Comparison of ENCODE assay signal across 23 mouse cellular contexts in the genomic region with DNA sequence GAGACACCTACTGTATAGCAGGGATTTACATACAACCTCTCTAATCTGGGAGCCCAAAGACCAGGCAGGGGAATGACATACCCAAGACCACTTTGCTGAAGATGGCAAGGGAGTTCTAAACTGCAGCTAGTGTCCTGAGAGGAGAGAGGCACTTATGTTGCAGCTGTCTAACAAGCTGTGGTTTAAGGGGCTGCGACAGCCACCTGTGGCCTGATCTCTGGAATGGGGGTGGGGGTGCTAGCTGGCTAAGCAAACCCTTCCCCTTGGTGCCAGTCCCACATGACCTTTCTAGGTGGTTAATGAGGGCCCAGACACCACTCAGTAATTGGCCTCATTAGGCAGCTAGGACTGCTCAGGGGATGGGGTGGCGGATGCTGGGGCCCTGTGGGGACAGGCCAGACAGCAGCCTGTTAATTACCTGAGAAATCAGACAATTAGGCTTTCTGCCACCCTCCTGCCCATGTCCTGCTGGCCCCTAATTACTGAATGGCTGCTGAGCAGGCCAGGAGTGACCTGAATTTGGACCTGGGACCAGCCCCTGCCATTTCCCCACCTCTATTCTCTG. TPM values are rescaled to one million over a fixed set of nuclear protein-coding genes. Genes with fewer than 3 reads are reported as not detected.
DNase-seq lines count a peak whose midpoint lies in the region; ATAC-seq and TF ChIP-seq lines count a peak whose summit lies in the region.
"Had no signal": no experiment of that assay in that cellular context is flagged by ENCODE, and none has a peak within 500 bp of the region (broad histone marks: within the 10 kb centered on the region; RNA-seq: fewer than 3 reads in every experiment).

No protein-coding gene starts in this region.

- H3K4me3 ChIP-seq in gastrocnemius, adult 2 months: no peak overlapping the region
- H3K4me3 ChIP-seq in forebrain, embryonic 14.5 days (ENCODE audit: low read depth, low read length): no peak overlapping the region
- H3K4me3 ChIP-seq: heart, adult 2 months; hindbrain, embryonic 12.5 days; midbrain, embryonic 12.5 days; neural tube, embryonic 12.5 days; stomach, embryonic 15.5 days had no signal

- DNase-seq in gastrocnemius, adult 2 months: no peak
- no peak for DNase-seq in gastrocnemius, adult 8-10 months (ENCODE audit: low spot score in 2 of 2)
- DNase-seq in brain, embryonic 14.5 days (ENCODE audit: low read depth): peak; percentile 79
- DNase-seq in forebrain, embryonic 14.5 days (ENCODE audit: low spot score): peak; percentile 47
- peak; percentile 71 for DNase-seq in retina, embryonic 14.5 days (ENCODE audit: low spot score)
- no peak for DNase-seq in thymus, postnatal 4 days
- DNase-seq in gastrocnemius, postnatal 36 days: no peak
- DNase-seq: adrenal gland, adult 2 months; cerebellum, adult 9-10 months; gastrocnemius, postnatal 14 days; heart, adult 2 months; kidney, adult 2 months; kidney, postnatal 10 days; layer of hippocampus, postnatal 36 days; left cerebral cortex, postnatal 4 days; thymus, adult 18-20 months had no signal

- no peak overlapping the region for H3K9ac ChIP-seq in forebrain, embryonic 14.5 days (ENCODE audit: low read length)
- H3K9ac ChIP-seq: hindbrain, embryonic 12.5 days; midbrain, embryonic 12.5 days; neural tube, embryonic 12.5 days; stomach, embryonic 15.5 days had no signal

- H3K36me3 ChIP-seq in forebrain, embryonic 14.5 days (ENCODE audit: control insufficient read depth, insufficient read depth, low read length): no peaks in the 10 kb centered on the region
- H3K36me3 ChIP-seq: hindbrain, embryonic 12.5 days; liver, embryonic 15.5 days; midbrain, embryonic 12.5 days; neural tube, embryonic 12.5 days; stomach, embryonic 15.5 days had no signal

- peak; percentile 52 for ATAC-seq in forebrain, embryonic 14.5 days
- ATAC-seq: lung, postnatal 0 days had no signal

- H3K4me2 ChIP-seq in forebrain, embryonic 14.5 days (ENCODE audit: low read length): no peak overlapping the region
- H3K4me2 ChIP-seq: hindbrain, embryonic 12.5 days; midbrain, embryonic 12.5 days; neural tube, embryonic 12.5 days; stomach, embryonic 15.5 days had no signal

- no peak for TF ChIP-seq POLR2A in brain, embryonic 14.5 days (IDR thresholded peaks at IDR 0.05; ENCODE audit: borderline replicate concordance, extremely low read depth, insufficient read depth, insufficient read length, poor library complexity, severe bottlenecking)

- H3K4me1 ChIP-seq in forebrain, embryonic 14.5 days (ENCODE audit: control insufficient read depth, insufficient read depth, low read length): 0 out of 2 replicates have a peak, but pooled peaks cover 5% of the 10 kb centered on the region
- H3K4me1 ChIP-seq: neural tube, embryonic 12.5 days had no signal

- whole genome bisulfite sequencing in forebrain, embryonic 14.5 days: 8% methylated on average over 2 of the region's 2 CpGs

- intact Hi-C loops in gastrocnemius, adult 2 months (cut with DNase I): no loop called here
- intact Hi-C loops in gastrocnemius, postnatal 36 days (cut with DNase I): loop anchor here (2.0 kb wide), 1 partner anchor 39 kb away; no protein-coding TSS in a partner anchor

- H3K27ac ChIP-seq in gastrocnemius, adult 2 months: peak overlapping the region; percentile 77
- no peak overlapping the region for H3K27ac ChIP-seq in forebrain, embryonic 14.5 days (ENCODE audit: low read depth, low read length)
- H3K27ac ChIP-seq: heart, adult 2 months; hindbrain, embryonic 12.5 days; midbrain, embryonic 12.5 days; neural tube, embryonic 12.5 days; stomach, embryonic 15.5 days had no signal

- no peaks in the 10 kb centered on the region for H3K27me3 ChIP-seq in forebrain, embryonic 14.5 days (replicated peaks; ENCODE audit: control insufficient read depth, insufficient read depth, low read length)
- H3K27me3 ChIP-seq: hindbrain, embryonic 12.5 days; liver, embryonic 15.5 days; midbrain, embryonic 12.5 days; neural tube, embryonic 12.5 days; stomach, embryonic 15.5 days had no signal

- 0 out of 2 replicates have a peak, but pooled peaks cover 2% of the 10 kb centered on the region for H3K9me3 ChIP-seq in forebrain, embryonic 14.5 days (replicated peaks; ENCODE audit: control insufficient read depth, low read length)
- H3K9me3 ChIP-seq: hindbrain, embryonic 12.5 days; liver, embryonic 15.5 days; midbrain, embryonic 12.5 days; stomach, embryonic 15.5 days had no signal

- no peak for TF ChIP-seq CTCF in gastrocnemius, adult 2 months (IDR thresholded peaks at IDR 0.05)
- TF ChIP-seq CTCF in brain, embryonic 14.5 days (IDR thresholded peaks at IDR 0.05; ENCODE audit: borderline replicate concordance, extremely low read depth, insufficient read depth, insufficient read length): no peak

RNA-seq across cellular contexts. Expression of gene Rpl29, which starts 19.1 kb away (rescaled TPM):
- total RNA-seq in gastrocnemius, adult 2 months (2021): 100 to 1,000 TPM; 253 to 301 TPM
- 100 to 1,000 TPM; 259 to 320 (median 274) TPM for total RNA-seq in gastrocnemius, adult 8-10 months (2022)
- polyA plus RNA-seq in brain, embryonic 14.5 days (2012; rRNA removed): 747 and 913 TPM in 2 replicates
- 718 and 924 TPM in 2 replicates for polyA plus RNA-seq in forebrain, embryonic 14.5 days (2014; fragmentation: Nextera tagmentation; extraction: Ambion mirVana)
- 100 to 1,000 TPM; 218 to 266 TPM for total RNA-seq in gastrocnemius, postnatal 36 days (2021)

RNA-seq across cellular contexts. Expression of gene Acy1, which starts 28.0 kb away (rescaled TPM):
- total RNA-seq in gastrocnemius, adult 2 months (2021): 10 to 100 TPM in 1 of 2 experiments, 1 to 10 TPM in 1; 8.2 to 14.9 TPM
- 10 to 100 TPM in 2 of 4 experiments, 1 to 10 TPM in 2; 6.2 to 13.0 (median 9.1) TPM for total RNA-seq in gastrocnemius, adult 8-10 months (2022)
- polyA plus RNA-seq in brain, embryonic 14.5 days (2012; rRNA removed): 14.9 and 15.7 TPM in 2 replicates
- 29.4 and 36.8 TPM in 2 replicates for polyA plus RNA-seq in forebrain, embryonic 14.5 days (2014; fragmentation: Nextera tagmentation; extraction: Ambion mirVana)
- 10 to 100 TPM in 1 of 2 experiments, 1 to 10 TPM in 1; 9.0 to 12.3 TPM for total RNA-seq in gastrocnemius, postnatal 36 days (2021)

RNA-seq across cellular contexts. Expression of gene Abhd14b, which starts 37.1 kb away (rescaled TPM):
- 1 to 10 TPM; 4.8 to 6.1 TPM for total RNA-seq in gastrocnemius, adult 2 months (2021)
- 1 to 10 TPM; 2.1 to 3.8 (median 3.3) TPM for total RNA-seq in gastrocnemius, adult 8-10 months (2022)
- 12.8 and 20.4 TPM in 2 replicates for polyA plus RNA-seq in brain, embryonic 14.5 days (2012; rRNA removed)
- polyA plus RNA-seq in forebrain, embryonic 14.5 days (2014; fragmentation: Nextera tagmentation; extraction: Ambion mirVana): 5.5 and 5.9 TPM in 2 replicates
- total RNA-seq in gastrocnemius, postnatal 36 days (2021): 1 to 10 TPM; 3.5 to 4.5 TPM

RNA-seq across cellular contexts. Expression of gene Abhd14a, which starts 37.3 kb away (rescaled TPM):
- total RNA-seq in gastrocnemius, adult 2 months (2021): 10 to 100 TPM; 15.9 to 19.8 TPM
- 10 to 100 TPM; 15.2 to 17.8 (median 16.7) TPM for total RNA-seq in gastrocnemius, adult 8-10 months (2022)
- 59.1 and 68.9 TPM in 2 replicates for polyA plus RNA-seq in brain, embryonic 14.5 days (2012; rRNA removed)
- 51.9 and 60.2 TPM in 2 replicates for polyA plus RNA-seq in forebrain, embryonic 14.5 days (2014; fragmentation: Nextera tagmentation; extraction: Ambion mirVana)
- total RNA-seq in gastrocnemius, postnatal 36 days (2021): 10 to 100 TPM; 14.6 to 15.7 TPM
- total RNA-seq: monocyte, adult 5-6 weeks had no signal

RNA-seq across cellular contexts. Expression of gene Dusp7, which starts 41.7 kb away (rescaled TPM):
- 10 to 100 TPM; 26.6 to 34.6 TPM for total RNA-seq in gastrocnemius, adult 2 months (2021)
- 10 to 100 TPM; 15.4 to 53.2 (median 35.0) TPM for total RNA-seq in gastrocnemius, adult 8-10 months (2022)
- 41.5 and 50.3 TPM in 2 replicates for polyA plus RNA-seq in brain, embryonic 14.5 days (2012; rRNA removed)
- 10.2 and 11.3 TPM in 2 replicates for polyA plus RNA-seq in forebrain, embryonic 14.5 days (2014; fragmentation: Nextera tagmentation; extraction: Ambion mirVana)
- 10 to 100 TPM; 24.9 to 28.3 TPM for total RNA-seq in gastrocnemius, postnatal 36 days (2021)

Comparison
In these comparisons a context has a peak if more than half of its experiments do, and no peak if none do; other contexts are left out.
1. DNase-seq: peak in brain, embryonic 14.5 days (single experiment), forebrain, embryonic 14.5 days (single experiment) and retina, embryonic 14.5 days (single experiment); none in gastrocnemius, adult 2 months (single experiment), gastrocnemius, adult 8-10 months (0 of 2), thymus, postnatal 4 days (single experiment) and gastrocnemius, postnatal 36 days (0 of 2).